Mouse (Mus musculus) testis, adult 2 months (tissue): Measurements from ENCODE around the gene Rpl41. TPM values are rescaled to one million over a fixed set of nuclear protein-coding genes. Genes with fewer than 3 reads are reported as not detected.
"Not testable (repeated sequence)": the region's sequence is repeated elsewhere in the genome, so short reads cannot be mapped to it uniquely, and the experiment has no call there.

Experiments
- H3K27ac ChIP-seq: fragments of 200-500 bp; 2 replicates; pipeline ENCODE4 v1.5.1; 2012; ENCODE audit warnings: low read depth, low read length; ENCODE audit not compliant: control insufficient read depth, insufficient read depth
- H3K27me3 ChIP-seq: fragments of 200-500 bp; 2 replicates; pipeline ENCODE4 v1.6.1; 2012; ENCODE audit warnings: mild to moderate bottlenecking, low read length, moderate library complexity; ENCODE audit not compliant: control insufficient read depth, insufficient read depth
- H3K36me3 ChIP-seq: fragments of 200-500 bp; 2 replicates; pipeline ENCODE4 v1.6.1; 2012; ENCODE audit warnings: mild to moderate bottlenecking, low read length; ENCODE audit not compliant: control insufficient read depth, insufficient read depth
- H3K4me1 ChIP-seq: fragments of 200-500 bp; 2 replicates; pipeline ENCODE4 v1.6.1; 2012; ENCODE audit warnings: low read length; ENCODE audit not compliant: control insufficient read depth, insufficient read depth
- H3K4me3 ChIP-seq: fragments of 200-500 bp; 2 replicates; pipeline ENCODE4 v1.5.1; 2012; ENCODE audit warnings: low read depth, mild to moderate bottlenecking, low read length, moderate library complexity, mixed read lengths; ENCODE audit not compliant: control insufficient read depth
- CTCF ChIP-seq: fragments of 200-500 bp; IDR thresholded peaks from 2 replicates; pipeline ENCODE4 v1.5.1; 2012; ENCODE audit warnings: low read depth, mild to moderate bottlenecking, inconsistent platforms, low read length, moderate library complexity; ENCODE audit not compliant: control insufficient read depth, insufficient read depth, insufficient replicate concordance
- POLR2A ChIP-seq: fragments of 200-500 bp; IDR thresholded peaks from 2 replicates; pipeline ENCODE4 v1.6.1; 2012; ENCODE audit warnings: low read depth, mild to moderate bottlenecking, inconsistent platforms, low read length, moderate library complexity; ENCODE audit not compliant: control insufficient read depth
- polyA plus RNA-seq: library from polyadenylated mRNA; depleted of rRNA; stranded (reverse); fragments of >200 nt; gene quantifications from 2 replicates; pipeline ENCODE4 v1.2.3, GENCODE M21; 2012

The Rpl41 gene
- polyA plus RNA-seq, 1 experiment = 1,504 TPM

DNA sequence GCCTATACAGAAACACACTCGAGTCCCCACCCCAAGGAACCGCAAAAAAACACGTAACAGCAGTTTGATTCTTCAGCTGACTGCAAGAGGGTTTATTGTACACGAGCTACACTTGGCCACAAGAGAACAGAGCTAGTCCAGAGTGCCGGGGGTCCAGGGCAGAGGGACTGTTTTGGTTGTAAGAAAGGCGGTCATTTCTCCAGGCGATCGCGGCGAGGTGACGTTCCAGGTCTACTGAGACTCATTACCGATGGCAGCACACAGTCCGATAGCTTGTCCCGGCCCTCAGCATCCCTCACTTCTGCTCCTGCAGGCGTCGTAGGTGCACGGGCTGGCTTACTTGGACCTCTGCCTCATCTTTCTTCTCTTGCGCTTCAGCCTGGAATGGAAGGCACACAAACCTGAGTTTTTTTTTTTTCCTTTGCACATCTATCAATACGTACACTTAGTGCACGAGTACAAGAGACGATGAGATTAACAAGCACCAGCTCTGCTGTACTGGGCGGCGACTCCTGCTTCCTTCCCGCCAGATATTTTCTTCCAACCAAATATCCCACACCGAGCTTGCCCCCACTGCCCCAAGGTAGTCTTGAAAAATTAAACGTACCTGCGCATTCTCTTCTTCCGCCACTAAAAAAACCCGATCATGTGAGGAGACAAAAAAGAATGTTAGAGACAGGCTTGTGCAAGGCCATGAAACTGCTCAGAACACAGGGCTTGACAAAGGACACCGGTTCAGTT lies 884 bp downstream of the Rpl41 start:
- Histone ChIP-seq H3K27ac (peak overlapping the region; percentile 96), H3K4me3 (peak overlapping the region; percentile 91), H3K36me3 (peaks cover 11% of the 10 kb centered on the region)
- H3K27me3 ChIP-seq, H3K4me1 ChIP-seq: not testable (repeated sequence)

DNA sequence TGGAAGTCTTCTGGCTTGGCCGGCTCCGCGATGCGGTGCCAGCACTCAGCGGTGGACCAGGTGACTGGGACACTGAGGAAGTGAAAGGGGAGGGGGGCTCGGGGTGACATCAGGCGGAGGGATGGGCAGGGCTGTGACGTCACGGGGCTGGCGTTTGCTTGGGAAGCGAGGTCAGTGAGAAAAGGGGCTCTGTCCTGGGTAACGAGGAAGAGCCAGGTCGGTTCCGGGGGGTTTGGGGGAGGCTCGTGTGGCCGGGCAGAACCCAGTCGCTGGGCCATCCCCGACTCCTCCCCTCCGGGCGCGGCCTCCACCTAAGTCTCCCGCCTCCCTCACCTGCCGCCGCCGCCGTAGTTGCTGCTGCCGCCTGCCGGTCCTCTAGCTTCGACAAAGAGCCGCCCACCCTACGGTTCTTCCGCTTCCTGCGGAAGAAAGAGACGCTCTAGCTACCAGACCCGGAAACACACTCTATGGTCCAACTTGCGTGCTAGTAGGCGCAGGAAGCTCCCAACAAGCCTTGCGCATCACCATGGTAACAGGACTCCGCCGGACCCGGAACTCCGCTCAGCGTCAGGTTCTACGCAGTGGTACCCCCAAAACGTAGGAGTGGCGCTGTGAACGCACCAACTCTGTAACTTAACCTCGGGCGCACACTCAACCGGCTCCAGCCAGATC lies 1.6 kb downstream of the Rpl41 start, which contains the start of gene Zc3h10:
Gene Zc3h10, minus strand, starts transcription at position 414 of the 672 bp plus-strand sequence.
- Histone ChIP-seq H3K4me1 (no peaks in the 10 kb centered on the region), H3K4me3 (peak within 1 kb of the TSS; percentile 91), H3K36me3 (peaks cover 11% of the 10 kb centered on the region), H3K27me3 (no peaks in the 10 kb centered on the region), H3K27ac (peak within 1 kb of the TSS; percentile 96)
- TF ChIP-seq CTCF = no peak
- peak; percentile 67 for TF ChIP-seq POLR2A

DNA sequence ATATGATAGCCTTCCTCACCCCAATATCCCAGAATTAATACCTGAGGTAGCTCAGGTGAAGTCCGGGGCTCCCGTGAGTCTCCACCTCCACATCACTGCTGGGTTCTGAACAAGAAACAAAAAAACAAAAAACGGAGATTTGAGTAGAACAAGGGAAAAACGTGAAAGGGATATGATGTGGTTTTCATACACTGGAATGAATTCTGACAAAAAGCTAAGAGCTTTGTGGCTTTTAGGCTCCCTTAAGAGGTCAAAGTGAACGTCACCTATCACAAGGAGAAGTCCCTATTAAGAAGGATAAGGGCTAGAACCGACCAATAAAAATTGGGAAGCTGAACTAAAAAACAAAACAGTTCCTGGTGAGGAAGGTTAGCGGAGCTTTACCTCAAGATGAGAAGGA lies 2.3 kb downstream of the Rpl41 start:
- TF ChIP-seq CTCF (no peak), POLR2A (no peak)
- Histone ChIP-seq H3K27me3 (no peaks in the 10 kb centered on the region), H3K4me1 (no peaks in the 10 kb centered on the region), H3K4me3 (peak overlapping the region; percentile 91), H3K36me3 (peaks cover 11% of the 10 kb centered on the region), H3K27ac (peak overlapping the region; percentile 69)

DNA sequence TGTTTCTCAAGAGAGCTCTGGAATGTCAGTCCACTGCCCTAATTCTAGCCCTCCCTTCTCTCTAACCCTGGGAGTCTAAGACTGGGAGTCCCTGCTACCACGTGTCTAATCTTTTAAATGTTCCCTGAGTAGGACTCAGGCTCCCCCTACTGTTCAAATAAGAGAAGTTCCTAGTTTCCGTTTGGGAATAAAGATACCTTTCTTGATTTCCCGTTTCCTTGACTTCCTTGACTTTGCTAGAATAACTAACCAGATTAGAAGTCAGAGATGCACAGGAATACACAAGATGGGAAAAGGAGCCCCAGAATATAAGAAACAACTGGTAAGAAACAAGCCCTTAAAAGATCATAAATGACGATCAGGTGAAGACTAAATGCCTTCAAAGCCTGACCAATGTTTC lies 2.7 kb downstream of the Rpl41 start:
- no peaks in the 10 kb centered on the region for H3K4me1 ChIP-seq
- H3K4me3 ChIP-seq = peak overlapping the region; percentile 91; the same call in 1 of the 2 replicates
- H3K27me3 ChIP-seq = no peaks in the 10 kb centered on the region
- no peak for TF ChIP-seq POLR2A
- TF ChIP-seq CTCF = no peak
- H3K36me3 ChIP-seq = peaks cover 11% of the 10 kb centered on the region
- no peak overlapping the region; the same call in 1 of the 2 replicates for H3K27ac ChIP-seq

DNA sequence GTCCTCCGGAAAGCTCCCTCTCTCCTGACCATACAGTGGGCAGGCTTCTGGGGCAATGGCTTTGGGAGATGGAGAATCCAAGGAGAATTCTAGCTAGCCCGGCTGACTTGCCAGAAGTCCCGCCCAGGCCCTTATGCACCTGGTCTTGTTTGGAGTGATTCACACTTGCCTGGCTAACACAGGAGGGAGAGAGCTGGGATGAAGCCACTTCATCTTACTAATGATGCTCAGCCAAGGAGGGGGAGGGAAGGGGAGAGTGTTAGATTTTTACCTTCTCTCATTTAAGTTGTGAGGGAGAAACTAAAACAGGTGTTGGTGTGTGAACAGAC lies 3.6 kb downstream of the Rpl41 start:
- Histone ChIP-seq H3K27me3 (no peaks in the 10 kb centered on the region), H3K36me3 (peaks cover 11% of the 10 kb centered on the region), H3K4me1 (no peaks in the 10 kb centered on the region), H3K4me3 (peak overlapping the region; percentile 78), H3K27ac (no peak overlapping the region)
- TF ChIP-seq POLR2A (no peak), CTCF (no peak)

DNA sequence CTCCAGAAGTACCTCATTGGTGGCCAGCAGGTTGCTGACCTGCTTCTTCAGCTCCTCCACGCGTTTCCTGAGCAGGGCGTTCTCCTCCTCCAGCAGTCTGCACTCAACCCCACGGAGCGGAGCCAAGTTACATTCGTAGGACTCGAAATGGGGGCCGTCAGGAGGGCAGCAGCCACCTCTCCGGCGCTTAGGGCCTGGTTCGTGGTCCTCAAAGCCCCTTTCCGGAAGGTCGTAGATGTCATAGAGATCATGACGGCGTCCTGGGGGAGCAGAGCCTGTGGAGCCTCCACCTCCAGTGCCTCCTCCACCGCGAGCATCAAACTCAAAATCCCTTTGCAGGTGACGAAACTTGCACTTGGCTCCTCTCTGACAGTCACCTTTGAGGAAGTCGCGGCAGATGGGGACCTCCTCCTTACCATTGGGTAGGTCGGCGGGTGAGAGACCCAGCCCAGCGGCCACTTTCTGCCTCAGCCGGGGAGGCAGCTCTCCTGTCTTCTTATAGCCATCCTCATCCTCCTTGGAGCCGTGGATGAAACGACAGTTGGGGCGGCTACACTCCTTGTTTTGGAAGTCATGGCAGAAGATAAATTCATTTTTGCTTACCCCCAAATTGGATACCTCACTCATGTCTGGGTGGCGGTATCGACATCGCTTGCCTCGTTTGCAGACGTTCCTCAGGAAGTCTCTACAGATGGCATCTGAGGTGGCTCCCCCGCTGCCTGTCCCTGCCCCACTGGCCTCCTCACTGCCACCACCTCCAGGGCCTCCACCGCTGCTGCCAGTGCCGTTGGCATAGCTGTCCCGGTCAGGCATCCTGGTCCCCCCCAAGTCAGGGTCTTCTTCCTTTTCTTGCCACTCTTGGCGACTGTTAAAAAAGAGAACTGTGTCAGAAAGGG lies 4.2 kb downstream of the Rpl41 start:
- Histone ChIP-seq H3K27me3 (no peaks in the 10 kb centered on the region), H3K36me3 (peaks cover 11% of the 10 kb centered on the region), H3K4me1 (no peaks in the 10 kb centered on the region), H3K4me3 (peak overlapping the region; percentile 78), H3K27ac (peak overlapping the region; percentile 68)
- TF ChIP-seq POLR2A (no peak), CTCF (no peak)

DNA sequence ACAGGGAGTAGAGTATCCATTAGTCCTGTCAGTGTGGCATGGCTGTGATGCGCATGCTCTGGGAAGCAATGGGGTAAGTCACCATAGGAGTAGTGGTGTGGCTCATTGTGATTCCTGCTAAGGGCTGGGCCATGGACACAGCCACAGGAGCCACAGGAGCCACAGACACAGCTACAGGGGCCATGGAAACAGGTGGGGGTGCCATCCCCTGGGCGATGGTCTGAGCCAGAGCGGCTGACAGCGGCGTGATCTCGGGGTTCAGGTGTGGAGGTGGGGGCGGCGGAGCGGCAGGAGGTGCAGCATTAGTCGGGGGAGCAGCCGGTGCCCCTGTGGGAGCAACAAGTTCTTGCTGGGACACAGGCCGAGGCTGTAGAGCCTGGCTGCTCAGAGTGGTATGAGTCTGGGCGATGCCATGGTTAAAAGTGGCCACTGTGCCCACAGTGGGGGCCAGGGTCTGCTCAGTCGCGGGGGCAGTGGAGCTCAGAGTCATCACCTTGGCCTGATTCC lies 4.9 kb downstream of the Rpl41 start:
- Histone ChIP-seq H3K36me3 (peaks cover 11% of the 10 kb centered on the region), H3K27ac (peak overlapping the region; percentile 68), H3K4me1 (no peaks in the 10 kb centered on the region), H3K4me3 (peak overlapping the region; percentile 78), H3K27me3 (no peaks in the 10 kb centered on the region)
- peak; percentile 42; the same call in 1 of the 2 replicates for TF ChIP-seq POLR2A
- TF ChIP-seq CTCF = no peak
